In the genomic region with DNA sequence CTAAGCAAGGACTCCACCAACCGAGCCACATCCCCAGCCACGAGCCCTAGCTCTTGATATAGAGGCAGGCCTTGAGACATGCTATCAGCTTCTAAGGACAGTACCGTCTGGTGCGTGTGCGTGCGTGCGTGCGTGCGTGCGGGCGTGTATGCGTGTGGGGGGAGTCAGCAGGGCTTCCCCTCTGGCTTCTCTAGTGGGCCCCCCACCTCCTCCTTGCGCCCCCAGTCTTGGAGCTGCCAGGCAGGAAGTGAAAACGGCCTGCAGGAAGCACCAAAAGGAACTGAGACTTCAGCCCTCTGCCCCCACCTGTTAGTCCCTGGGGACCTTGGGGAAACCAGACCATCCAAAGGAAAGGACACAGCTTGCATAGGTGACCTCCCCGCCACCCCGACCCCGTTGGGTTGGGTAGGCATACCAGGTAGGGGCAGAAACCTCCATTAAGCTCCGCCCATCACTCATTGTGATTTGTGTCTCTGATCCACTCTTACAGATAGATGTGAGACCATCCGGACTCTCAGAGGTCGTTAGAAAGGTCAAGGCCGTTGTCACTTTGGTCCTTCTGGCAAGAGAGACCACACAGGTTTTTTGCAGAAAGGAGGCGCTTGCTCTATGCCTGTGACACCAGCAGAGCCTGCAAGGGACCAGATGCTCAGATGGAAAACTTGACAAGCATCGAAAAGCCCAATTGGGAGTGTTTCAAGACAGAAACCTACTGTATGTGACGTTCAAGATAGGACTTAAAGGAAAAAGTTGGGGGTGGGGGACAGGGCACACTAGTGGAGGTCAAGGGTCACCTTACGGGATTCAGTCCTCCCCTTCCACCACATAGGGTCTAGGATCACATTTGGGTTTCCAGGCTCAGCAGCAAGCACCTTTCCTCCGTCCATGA, we compare ENCODE assay signal across 22 mouse cellular contexts. TPM values are rescaled to one million over a fixed set of nuclear protein-coding genes. Genes with fewer than 3 reads are reported as not detected.
DNase-seq lines count a peak whose midpoint lies in the region; ATAC-seq and TF ChIP-seq lines count a peak whose summit lies in the region.
"Had no signal": no experiment of that assay in that cellular context is flagged by ENCODE, and none has a peak within 500 bp of the region (broad histone marks: within the 10 kb centered on the region; RNA-seq: fewer than 3 reads in every experiment).

No protein-coding gene starts in this region.

- peak overlapping the region; percentile 41 for H3K4me2 ChIP-seq in CH12.LX (ENCODE audit: insufficient read depth, low read depth, poor library complexity, severe bottlenecking)
- H3K4me2 ChIP-seq: embryonic facial prominence, embryonic 13.5 days; hindbrain, embryonic 12.5 days; kidney, embryonic 15.5 days; lung, embryonic 14.5 days; midbrain, embryonic 12.5 days had no signal

- TF ChIP-seq RAD21 in CH12.LX (IDR thresholded peaks at IDR 0.05; ENCODE audit: low read depth, low read length): no peak; the same call in none of the 2 replicates

- peak; percentile 28 to 58; a peak in 2 of 4 replicates for ATAC-seq in hematopoietic stem cell, adult 5-6 weeks (replicated peaks in 1 of 2; ENCODE audit: insufficient read depth in 1 of 2, low FRiP score in 2 of 2, low TSS enrichment in 1 of 2, low read depth in 1 of 2, poor library complexity in 2 of 2, severe bottlenecking in 2 of 2)

- H3K4me3 ChIP-seq in CH12.LX (replicated peaks in 1 of 3; ENCODE audit: low read depth in 2 of 3, low read length in 2 of 3, poor library complexity in 1 of 3): peak overlapping the region; percentile 38 to 75 (median 43)
- H3K4me3 ChIP-seq: embryonic facial prominence, embryonic 13.5 days; hindbrain, embryonic 12.5 days; kidney, embryonic 15.5 days; layer of hippocampus, adult 2 months; left cerebral cortex, adult 2 months; midbrain, embryonic 12.5 days had no signal

- peak; percentile 17 for DNase-seq in gastrocnemius, postnatal 14 days
- no peak for DNase-seq in gastrocnemius, adult 8-10 months (ENCODE audit: low spot score in 2 of 2)
- peak; percentile 96 for DNase-seq in CH12.LX (ENCODE audit: extremely low read depth)
- peak; percentile 72 to 79 for DNase-seq in spleen, adult 18-20 months
- no peak for DNase-seq in left cerebral cortex, adult 11 months (ENCODE audit: low spot score)
- DNase-seq in testis, postnatal 10 days (ENCODE audit: low spot score): no peak
- DNase-seq in embryo, embryonic 11 days: no peak
- DNase-seq: cerebellum, postnatal 25 days; lung, embryonic 14.5 days; right cerebral cortex, postnatal 25 days had no signal

- peaks cover 32% of the 10 kb centered on the region for H3K79me2 ChIP-seq in CH12.LX (replicated peaks; ENCODE audit: control insufficient read depth, extremely low read depth, insufficient read depth, poor library complexity, severe bottlenecking)

- TF ChIP-seq EP300 in CH12.LX (IDR thresholded peaks at IDR 0.05; ENCODE audit: low read length): peak; percentile 97

- peak overlapping the region; percentile 96 for H3K27ac ChIP-seq in CH12.LX (ENCODE audit: insufficient read depth, low read depth)
- H3K27ac ChIP-seq: embryonic facial prominence, embryonic 13.5 days; hindbrain, embryonic 12.5 days; kidney, embryonic 15.5 days; layer of hippocampus, adult 2 months; left cerebral cortex, adult 2 months; midbrain, embryonic 12.5 days; stomach, postnatal 0 days had no signal

- in situ Hi-C loops in CH12.LX (cut with MboI; ENCODE audit: low pct_ligation_motif_present, low pct_unique_long_range_greater_than_20kb, low sequenced_read_pairs): loop anchor here (10.0 kb wide), 1 partner anchor 74 kb away; a partner anchor contains a TSS

- peaks cover 5 to 18% of the 10 kb centered on the region in 2 experiments for H3K36me3 ChIP-seq in CH12.LX (replicated peaks in 1 of 2; ENCODE audit: control insufficient read depth in 1 of 2, insufficient read depth in 1 of 2, low read length in 1 of 2)
- H3K36me3 ChIP-seq: embryonic facial prominence, embryonic 13.5 days; hindbrain, embryonic 12.5 days; kidney, embryonic 15.5 days; midbrain, embryonic 12.5 days had no signal

- H3K9ac ChIP-seq in CH12.LX (ENCODE audit: insufficient read depth, low read depth): peak overlapping the region; percentile 93
- H3K9ac ChIP-seq: embryonic facial prominence, embryonic 13.5 days; hindbrain, embryonic 12.5 days; kidney, embryonic 15.5 days; lung, embryonic 14.5 days; midbrain, embryonic 12.5 days had no signal

- no peak for TF ChIP-seq CTCF in CH12.LX (conservative IDR thresholded peaks at IDR 0.05 in 1 of 2, IDR thresholded peaks at IDR 0.05 in 1 of 2; ENCODE audit: low read depth in 2 of 2, low read length in 2 of 2)

- no peaks in the 10 kb centered on the region for H3K9me3 ChIP-seq in CH12.LX (replicated peaks; ENCODE audit: low read length)
- H3K9me3 ChIP-seq: embryonic facial prominence, embryonic 13.5 days; hindbrain, embryonic 12.5 days; kidney, embryonic 15.5 days; midbrain, embryonic 12.5 days had no signal

- peak; percentile 42 for TF ChIP-seq POLR2A in CH12.LX (IDR thresholded peaks at IDR 0.05; ENCODE audit: low read depth, low read length)

- no peaks in the 10 kb centered on the region for H3K27me3 ChIP-seq in CH12.LX (replicated peaks)

- intact Hi-C loops in gastrocnemius, postnatal 14 days (cut with DNase I; ENCODE audit: low total_unique reads): no loop called here

- H3K4me1 ChIP-seq in CH12.LX (ENCODE audit: control insufficient read depth in 1 of 2, insufficient read depth in 2 of 2): peaks cover 16 to 71% of the 10 kb centered on the region in 2 experiments

- dilution Hi-C loops in CH12.LX (cut with MboI; ENCODE audit: extremely low pct_ligation_motif_present, extremely low pct_unique_long_range_greater_than_20kb, low sequenced_read_pairs): no loop called here

TF ChIP-seq in CH12.LX, 34 proteins besides CTCF, POLR2A, EP300 and RAD21 (continues in another document):
- TF ChIP-seq TCF12 (IDR thresholded peaks at IDR 0.05; ENCODE audit: low read depth, low read length) (peak; percentile 100), MAFK (IDR thresholded peaks at IDR 0.05; ENCODE audit: insufficient replicate concordance, low read length) (peak; percentile 79), IRF4 (IDR thresholded peaks at IDR 0.05; ENCODE audit: low read depth, low read length) (peak; percentile 100), ZC3H11A (IDR thresholded peaks at IDR 0.05; ENCODE audit: low read depth, low read length) (no peak), ZNF384 (IDR thresholded peaks at IDR 0.05; ENCODE audit: low read depth, low read length) (peak; percentile 49), ZMIZ1 (IDR thresholded peaks at IDR 0.05; ENCODE audit: low read depth, low read length) (peak; percentile 6), KAT2A (IDR thresholded peaks at IDR 0.05; ENCODE audit: insufficient replicate concordance, low read length) (peak; percentile 86), UBTF (IDR thresholded peaks at IDR 0.05; ENCODE audit: low read depth, low read length) (no peak; the same call in 1 of the 2 replicates), MAZ (IDR thresholded peaks at IDR 0.05; ENCODE audit: low read depth, low read length) (peak; percentile 100), POLR2AphosphoS2 (IDR thresholded peaks at IDR 0.05; ENCODE audit: low read depth, low read length) (no peak), ELF1 (IDR thresholded peaks at IDR 0.05; ENCODE audit: low read depth, low read length) (peak; percentile 68), ZKSCAN1 (IDR thresholded peaks at IDR 0.05; ENCODE audit: borderline replicate concordance, low read depth, low read length) (no peak), USF2 (conservative IDR thresholded peaks at IDR 0.05; ENCODE audit: low read depth, low read length) (no peak), SIN3A (IDR thresholded peaks at IDR 0.05; ENCODE audit: low read length) (peak; percentile 78), ETS1 (conservative IDR thresholded peaks at IDR 0.05; ENCODE audit: low read depth, low read length) (peak; percentile 92), RCOR1 (conservative IDR thresholded peaks at IDR 0.05; ENCODE audit: low read depth, low read length) (peak; percentile 100), NELFE (IDR thresholded peaks at IDR 0.05; ENCODE audit: low read depth, low read length) (peak; percentile 63; the same call in 1 of the 2 replicates), HCFC1 (IDR thresholded peaks at IDR 0.05; ENCODE audit: low read depth, low read length) (peak; percentile 45; the same call in 1 of the 2 replicates), CHD1 (IDR thresholded peaks at IDR 0.05; ENCODE audit: low read depth, low read length) (no peak), MYC (IDR thresholded peaks at IDR 0.05; ENCODE audit: low read depth, low read length) (peak; percentile 48; the same call in 1 of the 2 replicates)

RNA-seq across cellular contexts. Expression of a gene that starts 5.1 kb away (rescaled TPM):
- total RNA-seq in gastrocnemius, postnatal 14 days (2021): not detected
- total RNA-seq in gastrocnemius, adult 8-10 months (2022): not detected
- total RNA-seq in CH12.LX (2012; rRNA removed): 287 and 334 TPM in 2 replicates
- 188 and 204 TPM in 2 replicates for total RNA-seq in CH12.LX (2014; rRNA removed)
- polyA plus RNA-seq in CH12.LX (2012; ENCODE audit: insufficient read length, low read depth): 219 and 257 TPM in 2 replicates
- total RNA-seq in hematopoietic stem cell, adult 5-6 weeks (2017): 9.2 and 10.6 TPM in 2 replicates
- polyA plus RNA-seq: lung, embryonic 14.5 days; midbrain, embryonic 12.5 days; stomach, postnatal 0 days had no signal

RNA-seq across cellular contexts. Expression of a gene that starts 6.4 kb away (rescaled TPM):
- under 1 TPM in 1 of 2 experiments, not detected in 1; 0.08 TPM for total RNA-seq in gastrocnemius, postnatal 14 days (2021)
- total RNA-seq in gastrocnemius, adult 8-10 months (2022): not detected
- 152 and 159 TPM in 2 replicates for total RNA-seq in CH12.LX (2012; rRNA removed)
- 94.6 and 103 TPM in 2 replicates for total RNA-seq in CH12.LX (2014; rRNA removed)
- 64.2 and 83.4 TPM in 2 replicates for polyA plus RNA-seq in CH12.LX (2012; ENCODE audit: insufficient read length, low read depth)
- total RNA-seq in hematopoietic stem cell, adult 5-6 weeks (2017): 9.3 and 13.6 TPM in 2 replicates
- total RNA-seq: MEL had no signal

RNA-seq across cellular contexts. Expression of a gene that starts 25.5 kb away (rescaled TPM):
- 1 to 10 TPM; 1.8 to 2.6 TPM for total RNA-seq in gastrocnemius, postnatal 14 days (2021)
- not detected for total RNA-seq in gastrocnemius, adult 8-10 months (2022)
- total RNA-seq in CH12.LX (2012; rRNA removed) (31.5 and 34.2 TPM in 2 replicates), CH12.LX (2014; rRNA removed) (17.1 and 22.8 TPM in 2 replicates)
- 39.6 and 44.0 TPM in 2 replicates for polyA plus RNA-seq in CH12.LX (2012; ENCODE audit: insufficient read length, low read depth)
- total RNA-seq in hematopoietic stem cell, adult 5-6 weeks (2017): 15.6 and 25.6 TPM in 2 replicates

RNA-seq across cellular contexts. Expression of a gene that starts 33.2 kb away (rescaled TPM):
- not detected for total RNA-seq in gastrocnemius, postnatal 14 days (2021)
- total RNA-seq in gastrocnemius, adult 8-10 months (2022): not detected
- total RNA-seq in CH12.LX (2012; rRNA removed): not detected in 2 replicates
- total RNA-seq in CH12.LX (2014; rRNA removed): not detected in 2 replicates
- not detected in 2 replicates for polyA plus RNA-seq in CH12.LX (2012; ENCODE audit: insufficient read length, low read depth)
- not detected in 2 replicates for total RNA-seq in hematopoietic stem cell, adult 5-6 weeks (2017)
- total RNA-seq: gastrocnemius, postnatal 4 days; MEL had no signal
- polyA plus RNA-seq: heart, embryonic 14.5 days; intestine, embryonic 14.5 days; lung, embryonic 14.5 days had no signal

RNA-seq across cellular contexts. Expression of a gene that starts 55.7 kb away (rescaled TPM):
- total RNA-seq in gastrocnemius, postnatal 14 days (2021): 1 to 10 TPM in 1 of 2 experiments, under 1 TPM in 1; 0.71 to 1.4 TPM
- under 1 TPM; 0.10 to 0.63 (median 0.38) TPM for total RNA-seq in gastrocnemius, adult 8-10 months (2022)
- 0.04 and 0.13 TPM in 2 replicates for total RNA-seq in CH12.LX (2012; rRNA removed)
- total RNA-seq in CH12.LX (2014; rRNA removed): not detected in 2 replicates
- 0.07 TPM in 1 of 2 replicates, not detected in the other for polyA plus RNA-seq in CH12.LX (2012; ENCODE audit: insufficient read length, low read depth)
- 1.1 TPM in 2 replicates for total RNA-seq in hematopoietic stem cell, adult 5-6 weeks (2017)
- total RNA-seq: MEL had no signal

Comparison
In these comparisons a context has a peak if more than half of its experiments do, and no peak if none do; other contexts are left out.
1. DNase-seq: peak in gastrocnemius, postnatal 14 days (single experiment), CH12.LX (single experiment) and spleen, adult 18-20 months (2 of 2); none in gastrocnemius, adult 8-10 months (0 of 2), left cerebral cortex, adult 11 months (single experiment), testis, postnatal 10 days (single experiment) and embryo, embryonic 11 days (single experiment).
2. RNA of a gene that starts 5.1 kb away (total RNA-seq): 188 to 334 TPM in CH12.LX; 9.2 to 10.6 TPM in hematopoietic stem cell, adult 5-6 weeks, not detected in gastrocnemius, postnatal 14 days and not detected in gastrocnemius, adult 8-10 months; every median in the first group is over 10 times any median in the second.